Mouse (Mus musculus) frontal cortex, postnatal 10 days (tissue): ENCODE measurements at regions not wholly inside any gene's neighbourhood (a gene's known extent, or its start where the extent isn't known, plus 50 kb on each side); places are given as distances from the start of the nearest gene placed in this dataset.
A peak's percentile ranks its signal among the peaks of the same experiment; 100 is the strongest.

Experiments
- DNase-seq, 2 experiments: peaks; one replicate each; pipeline ENCODE4 v3.0.0; 2022; ENCODE audit warnings: low spot score in 2 of 2, mixed read lengths in 1 of 2

DNA sequence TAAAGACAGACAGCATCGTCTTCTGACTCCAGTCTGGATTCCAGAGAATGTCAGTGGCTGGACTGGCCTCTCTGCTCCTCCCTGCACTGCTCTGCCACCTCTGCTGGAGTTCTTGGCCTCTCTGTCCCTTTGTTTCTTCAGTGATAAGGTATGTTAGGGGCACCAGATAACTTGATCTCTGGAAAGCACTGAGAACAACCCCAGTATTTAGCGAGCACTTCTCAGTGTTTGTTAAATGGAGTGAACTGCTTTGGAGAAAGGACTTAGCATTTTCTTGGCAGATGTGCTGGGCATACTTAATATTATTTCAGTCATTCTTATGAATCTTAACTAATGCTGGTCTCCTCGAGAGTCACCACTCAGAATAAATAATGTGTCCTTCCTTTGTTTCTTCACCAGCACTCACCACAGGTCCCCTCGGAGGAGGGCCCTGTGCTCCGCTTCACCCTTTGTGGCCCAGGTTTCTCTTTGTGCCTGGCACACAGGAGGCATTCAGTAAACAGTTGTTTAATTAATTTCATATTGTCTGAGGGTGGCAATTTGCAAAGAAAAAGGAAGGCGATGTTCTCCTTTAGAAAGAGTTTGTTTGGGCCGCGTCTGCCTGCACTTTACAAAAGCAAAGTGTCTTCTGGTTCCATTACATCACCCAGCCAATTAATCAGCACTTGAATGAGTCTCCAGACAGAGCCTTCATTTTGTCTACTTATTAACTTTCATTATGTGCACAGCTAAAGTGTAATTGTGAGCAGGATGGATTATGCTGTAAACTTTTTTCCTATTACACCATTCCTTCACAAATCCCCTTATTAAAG lies 307.1 kb upstream of the Adamts16 start:
- DNase-seq, result no peak

DNA sequence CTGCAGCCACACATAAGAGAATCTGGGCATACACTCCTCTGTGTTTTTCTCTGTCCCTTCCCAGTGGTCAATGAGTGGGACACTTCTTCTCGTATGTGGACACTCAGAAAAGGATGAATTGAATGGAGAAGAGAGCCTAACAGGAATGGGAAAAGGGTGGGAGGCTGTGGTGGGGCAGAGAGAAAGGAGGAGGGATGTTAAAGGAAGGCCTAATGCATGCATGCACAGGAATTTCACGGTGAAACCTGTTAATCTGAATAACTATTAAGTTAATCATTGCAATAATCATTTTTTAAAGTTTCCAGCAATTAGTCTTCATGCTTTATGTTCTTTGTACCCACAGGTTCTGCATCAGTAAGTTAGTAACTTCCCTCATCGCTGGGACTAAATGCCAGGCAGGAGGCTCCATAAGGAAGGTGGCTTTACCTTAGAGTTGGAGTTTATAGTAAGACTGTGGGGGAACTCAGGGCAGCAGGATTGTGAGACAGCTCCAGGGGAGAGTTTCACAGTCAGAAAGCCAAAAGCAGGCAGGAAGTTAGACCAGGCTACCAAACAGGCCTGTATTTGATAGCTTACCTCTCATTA lies 305.3 kb upstream of the Adamts16 start:
- no peak for DNase-seq

DNA sequence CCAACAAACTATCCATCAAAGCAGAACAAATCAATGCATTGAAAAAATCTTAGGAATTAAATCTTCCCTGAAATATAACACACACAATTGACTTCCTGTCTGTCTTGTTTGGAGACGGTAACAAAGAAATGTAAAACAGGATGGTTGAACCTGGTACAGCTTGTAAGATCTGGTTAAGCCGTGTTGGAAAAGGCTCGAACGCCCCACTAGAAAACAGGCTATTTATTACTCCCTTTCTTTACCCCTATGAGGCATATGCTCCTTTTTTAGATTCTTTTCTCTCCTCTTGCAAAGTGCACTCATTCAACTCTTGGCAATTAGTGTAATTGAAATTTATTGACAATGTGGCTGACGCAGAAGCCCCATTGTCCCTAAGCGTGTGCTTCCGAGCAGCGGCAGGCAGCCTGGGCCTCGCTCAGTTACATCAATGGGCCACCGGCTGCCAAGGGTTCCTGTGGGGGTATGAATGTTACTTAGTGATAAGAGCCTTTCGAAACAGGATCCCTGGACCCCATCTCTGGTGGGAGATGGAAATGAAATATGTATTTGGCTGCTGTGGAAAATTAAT lies 297.2 kb upstream of the Adamts16 start:
- no peak for DNase-seq

DNA sequence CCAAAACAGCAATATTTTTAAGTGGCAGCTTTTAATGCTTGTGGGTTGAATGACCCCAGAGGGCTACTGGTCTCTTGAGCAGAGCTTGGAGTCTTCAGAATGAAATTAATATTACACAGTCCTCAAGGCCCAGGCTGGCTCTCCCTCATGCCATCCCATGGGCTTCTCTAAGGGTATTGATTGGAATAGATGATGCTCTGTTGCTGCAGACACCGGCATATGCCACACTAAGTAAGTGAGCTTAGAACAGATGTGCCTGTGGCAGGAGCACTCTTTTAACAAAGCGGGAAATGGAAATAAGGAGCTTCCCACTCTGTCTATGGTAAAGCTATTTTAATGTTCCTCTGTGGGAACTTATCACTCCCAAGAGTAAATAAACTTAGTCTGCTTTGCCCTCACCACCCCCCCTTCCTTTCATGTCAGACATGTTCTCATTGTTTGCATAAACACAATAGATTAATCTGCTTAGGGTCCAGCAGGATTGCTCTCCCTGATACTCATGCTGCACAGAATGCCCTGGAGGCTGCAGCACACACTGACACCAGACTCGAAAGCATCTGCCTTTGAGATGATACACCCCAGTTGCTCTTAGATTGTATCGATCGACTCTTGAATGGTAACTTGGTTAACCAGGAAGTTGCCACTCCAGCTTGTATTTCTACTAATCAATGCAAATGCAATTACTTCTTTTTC lies 294.5 kb upstream of the Adamts16 start:
- DNase-seq, result no peak

GRCm38 (mm10) chr13:71121484-71121883 lies 279.9 kb upstream of the Adamts16 start:
- no peak for DNase-seq

- no peak for DNase-seq
These were observed 266.6 kb upstream of the Adamts16 start for GRCm38 (mm10) chr13:71108175-71108574.

DNA sequence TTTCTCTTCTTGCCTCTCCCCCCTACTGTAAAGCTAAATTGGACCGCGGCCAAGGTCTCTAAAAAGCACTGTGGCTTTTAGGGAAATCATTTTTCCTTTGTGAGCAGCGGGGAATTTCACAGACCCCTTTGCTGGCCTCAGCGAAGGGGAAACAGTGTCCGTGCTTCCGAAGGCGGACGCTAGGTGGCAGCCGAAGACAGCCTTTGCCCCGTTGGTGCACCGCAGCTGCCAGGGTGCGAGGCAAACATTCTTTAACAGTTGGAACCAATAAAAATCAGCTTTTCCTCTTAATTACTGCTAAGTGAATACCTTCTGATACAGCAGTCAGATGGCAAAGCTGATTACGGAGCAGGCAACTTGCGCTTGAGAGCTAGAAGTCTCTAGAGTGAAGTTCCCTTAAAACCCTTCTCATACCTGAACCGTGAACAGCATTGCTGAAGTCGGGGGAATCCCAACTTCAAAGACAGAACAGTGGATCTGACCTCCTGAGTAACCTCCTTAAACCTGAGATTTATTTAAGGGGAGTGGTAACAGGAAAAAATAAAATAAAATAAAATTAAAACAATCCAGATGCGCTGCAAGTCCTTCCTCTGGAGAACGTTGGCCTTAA lies 263.7 kb upstream of the Adamts16 start:
- peak; percentile 22 to 81 for DNase-seq

DNA sequence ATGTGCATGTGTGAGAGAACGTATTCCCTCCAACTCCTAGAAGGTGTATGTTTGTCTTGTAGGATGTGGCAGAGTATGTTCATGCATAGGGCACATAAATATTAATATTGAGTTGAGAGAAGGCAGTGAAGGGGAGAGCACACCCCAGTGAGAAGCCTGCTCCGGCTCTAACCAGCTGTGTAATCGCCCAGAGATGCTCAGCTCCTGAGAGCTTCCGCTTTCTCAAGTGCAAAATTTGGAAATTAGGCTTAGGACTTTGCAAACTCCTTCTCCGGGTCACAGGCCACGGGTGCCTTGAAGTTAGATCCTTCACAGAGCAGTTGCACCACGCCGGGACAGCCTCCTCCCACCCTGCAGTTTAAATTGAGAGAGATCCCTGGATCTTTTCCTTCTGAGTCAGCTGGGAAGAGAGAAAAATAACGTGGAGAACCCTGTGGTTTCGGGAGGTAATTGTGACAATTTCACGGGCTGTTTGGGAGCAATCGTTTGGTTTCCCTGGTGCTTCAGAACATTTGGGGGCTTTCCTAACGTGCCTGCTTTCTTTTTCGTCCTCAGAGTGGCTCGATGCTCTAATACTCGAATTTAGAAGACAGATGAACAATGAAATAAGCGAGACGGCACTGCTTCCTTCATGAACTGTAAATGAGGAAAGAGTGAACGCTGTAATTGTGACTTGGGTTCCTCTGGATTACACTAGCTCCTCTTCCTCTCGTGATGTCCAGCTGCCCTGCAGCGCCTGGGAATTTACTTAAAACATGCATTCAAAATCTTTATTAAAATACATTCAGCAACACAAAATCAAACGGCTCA lies 263.0 kb upstream of the Adamts16 start:
- DNase-seq, result no peak

DNA sequence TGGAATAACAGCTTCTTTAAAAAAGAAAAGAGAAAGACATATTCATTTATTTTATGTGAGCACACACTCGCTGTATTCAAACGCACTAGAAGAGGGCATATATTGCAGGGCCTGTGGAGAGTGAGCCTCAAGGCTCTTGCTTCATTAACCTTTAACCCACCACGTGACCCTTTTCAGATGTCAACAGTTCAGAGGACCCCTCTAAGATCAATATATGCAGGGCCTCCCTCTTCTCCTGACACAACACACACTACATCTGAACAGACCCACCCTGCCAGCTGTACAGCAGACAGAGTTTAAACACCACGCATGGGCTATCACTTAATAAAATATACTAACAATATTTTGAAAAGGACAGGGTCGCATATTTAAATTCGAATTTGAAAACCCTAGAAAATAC lies 242.7 kb upstream of the Adamts16 start:
- DNase-seq, result no peak

- DNase-seq, result no peak
These were observed 234.3 kb upstream of the Adamts16 start for GRCm38 (mm10) chr13:71075916-71076315.

GRCm38 (mm10) chr13:71074012-71074411 lies 232.4 kb upstream of the Adamts16 start:
- no peak for DNase-seq

DNA sequence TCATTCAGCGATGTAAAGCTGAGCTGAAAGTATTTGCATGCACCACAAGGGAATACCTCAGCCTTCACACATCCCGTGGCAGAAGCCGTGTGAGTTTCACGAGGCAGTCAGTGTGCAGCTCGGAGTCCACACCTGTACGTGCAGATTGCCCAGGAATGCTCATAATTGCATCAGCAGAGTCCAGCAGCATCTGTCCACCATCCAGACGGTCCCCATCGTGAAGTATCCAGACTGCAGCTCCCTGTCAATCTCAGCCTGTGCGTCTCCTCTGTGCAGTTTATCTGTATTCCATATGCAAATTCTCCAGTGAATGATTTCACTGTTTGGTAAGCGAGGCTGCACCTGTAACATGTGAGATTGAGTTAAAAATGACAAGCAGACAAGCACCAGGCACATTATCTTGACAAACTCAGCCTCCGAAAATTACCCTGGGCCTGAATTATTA lies 227.2 kb upstream of the Adamts16 start:
- no peak for DNase-seq

DNA sequence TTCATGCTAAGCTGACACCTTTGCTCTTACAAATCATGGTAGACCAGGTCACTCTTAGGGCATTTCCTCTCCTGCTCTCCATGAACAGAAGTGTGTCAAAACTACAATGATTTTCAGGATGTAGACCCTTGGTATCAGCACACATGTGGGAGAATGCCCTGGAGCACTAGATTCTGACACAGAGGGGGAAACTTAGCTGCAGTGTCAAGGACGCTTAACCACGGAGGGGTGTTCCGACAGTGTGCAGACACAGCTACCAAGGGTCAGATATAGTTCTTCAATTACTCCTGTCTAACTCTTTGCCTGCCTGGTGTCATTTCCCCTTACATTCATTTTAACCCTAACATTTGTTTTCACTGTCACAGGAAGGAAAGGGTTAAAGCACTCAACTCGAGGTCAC lies 226.4 kb upstream of the Adamts16 start:
- no peak for DNase-seq

- no peak for DNase-seq
These were observed 224.0 kb upstream of the Adamts16 start for GRCm38 (mm10) chr13:71065568-71065967.

DNA sequence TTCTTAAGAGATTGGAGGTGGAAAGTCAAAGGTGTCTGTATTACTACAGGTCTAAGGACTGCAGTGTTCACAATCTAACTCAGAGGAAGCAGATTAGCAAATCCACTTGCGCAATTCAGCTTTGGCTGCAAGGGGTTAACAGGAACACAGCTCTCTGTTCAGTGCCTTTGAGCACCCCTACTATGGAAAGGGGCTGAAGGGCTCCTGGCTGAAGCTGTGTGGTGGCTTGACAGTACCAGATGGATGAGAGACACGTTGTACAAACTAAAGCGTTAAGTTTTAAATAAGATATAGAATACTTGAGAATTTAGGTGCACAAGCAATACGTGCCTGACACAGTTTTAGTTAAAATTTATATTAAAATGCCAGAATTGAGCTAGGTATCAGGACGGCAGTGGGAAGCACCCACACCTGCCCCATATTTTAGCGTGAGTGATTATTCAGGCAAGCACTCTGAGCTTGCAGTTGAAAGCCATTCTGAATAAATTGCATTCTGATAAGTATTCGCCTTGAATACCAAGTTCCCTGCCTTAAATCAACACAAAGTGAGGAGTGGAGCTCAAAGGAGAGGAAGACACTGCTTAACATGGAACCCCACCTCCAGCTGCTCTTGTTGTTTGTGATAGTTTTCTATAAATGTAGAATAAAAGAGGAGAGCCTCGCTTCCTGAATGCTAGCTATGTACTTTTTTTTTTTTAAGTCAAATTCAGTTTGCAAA lies 223.1 kb upstream of the Adamts16 start:
- no peak for DNase-seq

GRCm38 (mm10) chr13:71053361-71054264 lies 212.0 kb upstream of the Adamts16 start:
- no peak for DNase-seq

GRCm38 (mm10) chr13:71050646-71051045 lies 209.0 kb upstream of the Adamts16 start:
- no peak for DNase-seq

DNA sequence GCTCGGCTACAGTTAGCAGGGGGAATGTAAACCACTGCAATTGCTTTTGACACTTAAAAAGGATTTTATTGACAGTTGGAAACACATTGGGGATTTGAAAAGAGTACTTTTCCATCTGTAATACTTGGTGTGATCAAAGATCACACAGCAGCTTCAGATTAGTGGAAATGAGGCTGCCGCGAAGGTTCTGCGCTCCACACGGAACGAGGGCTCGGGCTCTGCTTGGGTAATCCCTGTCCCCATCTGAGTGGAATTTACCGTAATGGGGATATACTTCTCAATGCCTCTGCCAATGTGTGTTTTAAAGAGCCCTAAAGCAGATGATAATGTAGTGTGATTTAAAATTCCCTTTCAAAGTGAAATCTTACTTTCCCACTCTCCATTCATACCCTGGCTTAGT lies 194.4 kb upstream of the Adamts16 start:
- DNase-seq, result no peak

- DNase-seq, result no peak
These were observed 193.5 kb upstream of the Adamts16 start for GRCm38 (mm10) chr13:71034926-71035687.
